Mouse (Mus musculus): ENCODE data around the gene Paqr5. TPM values are rescaled to one million over a fixed set of nuclear protein-coding genes. Genes with fewer than 3 reads are reported as not detected.

The Paqr5 gene
- 1 to 10 TPM; 3.8 to 5.7 (median 5.2) TPM for total RNA-seq (2022)

GRCm38 (mm10) chr9:62026600-62026999, at the start of gene Paqr5:
Paqr5 (minus strand) TSS chr9:62026856.
- no peak for DNase-seq (ENCODE audit: low spot score in 2 of 2)

GRCm38 (mm10) chr9:62062234-62062633, 35.6 kb upstream of the Paqr5 start:
- no peak for DNase-seq (ENCODE audit: low spot score in 2 of 2)

GRCm38 (mm10) chr9:62060431-62060830, 33.8 kb upstream of the Paqr5 start:
- DNase-seq (ENCODE audit: low spot score in 2 of 2) = no peak

- no peak for DNase-seq (ENCODE audit: low spot score in 2 of 2)
These were observed 33.3 kb upstream of the Paqr5 start for GRCm38 (mm10) chr9:62059941-62060340.

- no peak for DNase-seq (ENCODE audit: low spot score in 2 of 2)
These were observed 31.3 kb upstream of the Paqr5 start for GRCm38 (mm10) chr9:62057881-62058506.

- DNase-seq (ENCODE audit: low spot score in 2 of 2) = no peak
These were observed 29.6 kb upstream of the Paqr5 start for GRCm38 (mm10) chr9:62056206-62056605.

- no peak for DNase-seq (ENCODE audit: low spot score in 2 of 2)
These were observed 24.1 kb upstream of the Paqr5 start for GRCm38 (mm10) chr9:62050801-62051200.

GRCm38 (mm10) chr9:62049166-62049565, 22.5 kb upstream of the Paqr5 start:
- DNase-seq (ENCODE audit: low spot score in 2 of 2) = no peak

GRCm38 (mm10) chr9:62042167-62042566, 15.5 kb upstream of the Paqr5 start:
- DNase-seq (ENCODE audit: low spot score in 2 of 2) = no peak

- peak; percentile 65 to 81 for DNase-seq (ENCODE audit: low spot score in 2 of 2)
These were observed 13.5 kb upstream of the Paqr5 start for GRCm38 (mm10) chr9:62040008-62040608.

- DNase-seq (ENCODE audit: low spot score in 2 of 2) = no peak
These were observed 9.2 kb upstream of the Paqr5 start for GRCm38 (mm10) chr9:62035806-62036205.

GRCm38 (mm10) chr9:62032206-62032605, 5.5 kb upstream of the Paqr5 start:
- no peak for DNase-seq (ENCODE audit: low spot score in 2 of 2)

GRCm38 (mm10) chr9:62028072-62028471, 1.4 kb upstream of the Paqr5 start:
- DNase-seq (ENCODE audit: low spot score in 2 of 2) = no peak

GRCm38 (mm10) chr9:62025056-62025455, 1.6 kb downstream of the Paqr5 start:
- no peak for DNase-seq (ENCODE audit: low spot score in 2 of 2)

GRCm38 (mm10) chr9:62023879-62024278, 2.8 kb downstream of the Paqr5 start:
- no peak for DNase-seq (ENCODE audit: low spot score in 2 of 2)

- no peak for DNase-seq (ENCODE audit: low spot score in 2 of 2)
These were observed 3.5 kb downstream of the Paqr5 start for GRCm38 (mm10) chr9:62022961-62023680.

- no peak for DNase-seq (ENCODE audit: low spot score in 2 of 2)
These were observed 5.0 kb downstream of the Paqr5 start for GRCm38 (mm10) chr9:62021583-62022120.

- no peak for DNase-seq (ENCODE audit: low spot score in 2 of 2)
These were observed 6.4 kb downstream of the Paqr5 start for GRCm38 (mm10) chr9:62020259-62020658.

GRCm38 (mm10) chr9:62018229-62019093, 8.2 kb downstream of the Paqr5 start:
- DNase-seq (ENCODE audit: low spot score in 2 of 2) = no peak

GRCm38 (mm10) chr9:62017329-62017728, 9.3 kb downstream of the Paqr5 start:
- DNase-seq (ENCODE audit: low spot score in 2 of 2) = no peak

- DNase-seq (ENCODE audit: low spot score in 2 of 2) = no peak
These were observed 11.2 kb downstream of the Paqr5 start for GRCm38 (mm10) chr9:62015504-62015903.
